8 mouse cellular contexts compared by ENCODE assay signal in the genomic region with DNA sequence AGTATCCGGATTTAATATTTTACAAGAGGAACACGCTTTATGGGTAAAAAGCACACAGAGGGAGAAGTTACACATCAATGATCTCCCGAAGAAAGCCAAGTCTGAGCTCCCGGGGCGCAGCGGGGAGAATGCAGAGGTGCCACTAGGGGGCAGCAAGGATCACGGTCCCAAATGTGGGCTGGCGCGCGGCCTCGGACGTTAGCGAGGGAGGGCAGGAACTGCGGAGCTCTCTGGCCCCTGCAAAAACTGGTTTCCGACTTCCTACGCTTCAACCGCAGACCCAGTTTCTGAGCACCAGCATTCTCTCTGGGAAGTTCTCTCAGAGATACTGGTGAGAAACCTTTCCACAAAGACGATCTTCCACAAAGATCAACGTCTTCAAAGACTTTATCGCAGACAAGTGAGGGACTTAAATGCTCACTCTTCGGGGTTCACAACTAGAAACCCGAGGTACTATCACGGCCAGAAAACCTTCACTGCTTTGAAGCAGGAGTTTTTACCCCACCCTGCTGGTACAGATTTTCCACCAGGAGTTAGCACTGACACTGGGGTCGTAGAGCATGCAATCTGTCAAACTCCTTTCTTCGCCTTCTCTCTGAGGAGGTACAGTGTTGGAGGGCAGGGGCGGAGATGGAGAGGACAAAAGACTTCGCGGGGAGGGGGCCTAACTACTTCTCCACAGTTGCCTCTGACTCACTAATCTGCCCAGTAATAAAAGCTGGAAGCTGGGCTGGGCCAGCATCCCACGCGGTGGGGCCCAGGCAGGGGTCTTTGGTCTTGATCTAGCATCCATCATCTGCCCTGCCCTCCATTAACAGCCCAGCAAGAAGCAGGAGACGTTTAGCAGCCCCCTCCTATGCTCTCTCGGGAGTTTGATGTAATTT. TPM values are rescaled to one million over a fixed set of nuclear protein-coding genes. Genes with fewer than 3 reads are reported as not detected.
DNase-seq lines count a peak whose midpoint lies in the region; ATAC-seq and TF ChIP-seq lines count a peak whose summit lies in the region.

No protein-coding gene starts in this region.

- TF ChIP-seq CTCF in hindbrain, postnatal 0 days (IDR thresholded peaks at IDR 0.05; ENCODE audit: low read depth): peak; percentile 90

- peaks cover 52% of the 10 kb centered on the region for H3K27me3 ChIP-seq in hindbrain, postnatal 0 days (ENCODE audit: insufficient read depth, low read length)
- peaks cover 97% of the 10 kb centered on the region for H3K27me3 ChIP-seq in midbrain, embryonic 10.5 days (ENCODE audit: low read depth, poor library complexity, severe bottlenecking)

- WGBS in hindbrain, postnatal 0 days: 2% methylated on average over 32 of the region's 32 CpGs
- WGBS in midbrain, embryonic 10.5 days: 2% methylated on average over 32 of the region's 32 CpGs

- H3K4me3 ChIP-seq in hindbrain, postnatal 0 days (ENCODE audit: low read length): peak overlapping the region; percentile 17
- peak overlapping the region; percentile 39 for H3K4me3 ChIP-seq in midbrain, embryonic 10.5 days

- H3K9ac ChIP-seq in hindbrain, postnatal 0 days (replicated peaks; ENCODE audit: low read length): no peak overlapping the region

- peak overlapping the region; percentile 37 for H3K4me2 ChIP-seq in hindbrain, postnatal 0 days (ENCODE audit: low read depth, low read length)

- DNase-seq in adrenal gland, adult (ENCODE audit: inconsistent age in 2 of 2, low spot score in 1 of 2): peak; percentile 84 to 96
- peak; percentile 63 to 82 for DNase-seq in cerebellum, postnatal 4 days (ENCODE audit: low spot score in 2 of 2)
- peak; percentile 94 for DNase-seq in gastrocnemius, postnatal 10 days
- DNase-seq in hindbrain, postnatal 0 days (ENCODE audit: low spot score): peak; percentile 81
- peak; percentile 78 for DNase-seq in left cerebral cortex, postnatal 4 days
- DNase-seq in midbrain, embryonic 10.5 days (ENCODE audit: low spot score): peak; percentile 87
- peak; percentile 74 for DNase-seq in right cerebral cortex, postnatal 25 days
- DNase-seq in urinary bladder, postnatal 36 days (ENCODE audit: low spot score in 2 of 2): peak; percentile 73 to 87

- no peaks in the 10 kb centered on the region for H3K9me3 ChIP-seq in hindbrain, postnatal 0 days (ENCODE audit: low read length)
- no peaks in the 10 kb centered on the region for H3K9me3 ChIP-seq in midbrain, embryonic 10.5 days (replicated peaks)

- ATAC-seq in hindbrain, postnatal 0 days: no peak

- peaks cover 26% of the 10 kb centered on the region for H3K4me1 ChIP-seq in hindbrain, postnatal 0 days (ENCODE audit: insufficient read depth, low read length)
- H3K4me1 ChIP-seq in midbrain, embryonic 10.5 days: peaks cover 38% of the 10 kb centered on the region

- intact Hi-C loops in left cerebral cortex, postnatal 4 days (cut with DNase I): loop anchor here (5.0 kb wide), 1 partner anchor 47 kb away; a partner anchor contains a TSS

- no peaks in the 10 kb centered on the region for H3K36me3 ChIP-seq in hindbrain, postnatal 0 days (ENCODE audit: insufficient read depth, low read length)
- H3K36me3 ChIP-seq in midbrain, embryonic 10.5 days: no peaks in the 10 kb centered on the region

- no peak overlapping the region for H3K27ac ChIP-seq in hindbrain, postnatal 0 days
- no peak overlapping the region for H3K27ac ChIP-seq in midbrain, embryonic 10.5 days (replicated peaks)

RNA-seq across cellular contexts. Expression of a gene that starts 3.3 kb away (rescaled TPM):
- total RNA-seq in gastrocnemius, postnatal 10 days (2021): under 1 TPM in 1 of 2 experiments, not detected in 1; 0.09 TPM
- 0.18 TPM in 1 of 2 replicates, not detected in the other for total RNA-seq in hindbrain, postnatal 0 days (2014; rRNA removed)
- polyA plus RNA-seq in hindbrain, postnatal 0 days (2015; fragmentation: Nextera tagmentation; extraction: Ambion mirVana): 0.08 TPM in 1 of 2 replicates, not detected in the other
- 1 to 10 TPM; 2.2 to 2.5 TPM for total RNA-seq in left cerebral cortex, postnatal 4 days (2021)
- not detected in 2 replicates for polyA plus RNA-seq in midbrain, embryonic 10.5 days (2016; fragmentation: Nextera tagmentation; extraction: Ambion mirVana)

RNA-seq across cellular contexts. Expression of a gene that starts 27.8 kb away (rescaled TPM):
- 1 to 10 TPM in 1 of 2 experiments, under 1 TPM in 1; 0.40 to 1.1 TPM for total RNA-seq in gastrocnemius, postnatal 10 days (2021)
- total RNA-seq in hindbrain, postnatal 0 days (2014; rRNA removed): 1.7 and 4.5 TPM in 2 replicates
- 0.61 and 0.69 TPM in 2 replicates for polyA plus RNA-seq in hindbrain, postnatal 0 days (2015; fragmentation: Nextera tagmentation; extraction: Ambion mirVana)
- total RNA-seq in left cerebral cortex, postnatal 4 days (2021): 1 to 10 TPM; 1.8 to 2.1 TPM
- polyA plus RNA-seq in midbrain, embryonic 10.5 days (2016; fragmentation: Nextera tagmentation; extraction: Ambion mirVana): 0.09 and 0.34 TPM in 2 replicates

RNA-seq across cellular contexts. Expression of a gene that starts 37.3 kb away (rescaled TPM):
- total RNA-seq in gastrocnemius, postnatal 10 days (2021): under 1 TPM; 0.33 to 0.43 TPM
- 74.6 and 79.0 TPM in 2 replicates for total RNA-seq in hindbrain, postnatal 0 days (2014; rRNA removed)
- 36.5 and 40.8 TPM in 2 replicates for polyA plus RNA-seq in hindbrain, postnatal 0 days (2015; fragmentation: Nextera tagmentation; extraction: Ambion mirVana)
- 100 to 1,000 TPM; 142 to 154 TPM for total RNA-seq in left cerebral cortex, postnatal 4 days (2021)
- polyA plus RNA-seq in midbrain, embryonic 10.5 days (2016; fragmentation: Nextera tagmentation; extraction: Ambion mirVana): 0.26 and 0.99 TPM in 2 replicates

RNA-seq across cellular contexts. Expression of a gene that starts 45.1 kb away (rescaled TPM):
- total RNA-seq in gastrocnemius, postnatal 10 days (2021): 1 to 10 TPM; 6.0 to 8.6 TPM
- 19.8 and 21.1 TPM in 2 replicates for total RNA-seq in hindbrain, postnatal 0 days (2014; rRNA removed)
- 18.9 TPM in 2 replicates for polyA plus RNA-seq in hindbrain, postnatal 0 days (2015; fragmentation: Nextera tagmentation; extraction: Ambion mirVana)
- 10 to 100 TPM; 17.8 to 19.7 TPM for total RNA-seq in left cerebral cortex, postnatal 4 days (2021)
- 24.2 and 24.6 TPM in 2 replicates for polyA plus RNA-seq in midbrain, embryonic 10.5 days (2016; fragmentation: Nextera tagmentation; extraction: Ambion mirVana)

Comparison
In these comparisons a context has a peak if more than half of its experiments do, and no peak if none do; other contexts are left out.
1. RNA of a gene that starts 37.3 kb away (total RNA-seq): 142 to 154 TPM in left cerebral cortex, postnatal 4 days and 74.6 to 79.0 TPM in hindbrain, postnatal 0 days; 0.33 to 0.43 TPM in gastrocnemius, postnatal 10 days; every median in the first group is over 10 times any median in the second.
2. Peak in every context shown above with its lines, with median percentiles within 50 percentile points of each other: DNase-seq.